Mouse (Mus musculus) kidney, adult 11 months (tissue): Measurements from ENCODE around the gene 1700012B07Rik.
A peak's percentile ranks its signal among the peaks of the same experiment; 100 is the strongest.

Experiments used
- DNase-seq: peaks from one replicate; pipeline ENCODE4 v3.0.0; 2022

Gene 1700012B07Rik

GRCm38 (mm10) chr11:109845601-109846000 is 17.8 kb upstream of the 1700012B07Rik start:
- DNase-seq = no peak

- DNase-seq = no peak
These were observed 16.6 kb upstream of the 1700012B07Rik start for GRCm38 (mm10) chr11:109844466-109844865.

- no peak for DNase-seq
These were observed 2.5 kb upstream of the 1700012B07Rik start for GRCm38 (mm10) chr11:109830368-109830767.

- no peak for DNase-seq
These were observed 5.6 kb downstream of the 1700012B07Rik start for GRCm38 (mm10) chr11:109822280-109822679.

- no peak for DNase-seq
These were observed 10.4 kb downstream of the 1700012B07Rik start for GRCm38 (mm10) chr11:109817405-109817804.

- no peak for DNase-seq
These were observed 10.9 kb downstream of the 1700012B07Rik start for GRCm38 (mm10) chr11:109816911-109817310.

GRCm38 (mm10) chr11:109811721-109812120 is 16.1 kb downstream of the 1700012B07Rik start:
- DNase-seq = no peak

GRCm38 (mm10) chr11:109809175-109809855 is 18.5 kb downstream of the 1700012B07Rik start:
- no peak for DNase-seq

- DNase-seq = no peak
These were observed 26.3 kb downstream of the 1700012B07Rik start for GRCm38 (mm10) chr11:109801515-109801914.

GRCm38 (mm10) chr11:109797531-109797930 is 30.3 kb downstream of the 1700012B07Rik start:
- no peak for DNase-seq

- DNase-seq = no peak
These were observed 32.3 kb downstream of the 1700012B07Rik start for GRCm38 (mm10) chr11:109795536-109795935.

GRCm38 (mm10) chr11:109793578-109793977 is 34.3 kb downstream of the 1700012B07Rik start:
- DNase-seq = no peak

- no peak for DNase-seq
These were observed 35.3 kb downstream of the 1700012B07Rik start for GRCm38 (mm10) chr11:109792401-109792997.

GRCm38 (mm10) chr11:109791965-109792364 is 35.9 kb downstream of the 1700012B07Rik start:
- DNase-seq = no peak

GRCm38 (mm10) chr11:109790221-109790620 is 37.6 kb downstream of the 1700012B07Rik start:
- DNase-seq = no peak

- DNase-seq = no peak
These were observed 42.5 kb downstream of the 1700012B07Rik start for GRCm38 (mm10) chr11:109785392-109785791.

GRCm38 (mm10) chr11:109771381-109771780 is 56.5 kb downstream of the 1700012B07Rik start:
- peak; percentile 65 for DNase-seq

GRCm38 (mm10) chr11:109770185-109770584 is 57.7 kb downstream of the 1700012B07Rik start:
- DNase-seq = no peak

- DNase-seq = peak; percentile 17
These were observed 58.8 kb downstream of the 1700012B07Rik start for GRCm38 (mm10) chr11:109769091-109769490.

- DNase-seq = no peak
These were observed 67.8 kb downstream of the 1700012B07Rik start for GRCm38 (mm10) chr11:109760063-109760462.

GRCm38 (mm10) chr11:109758616-109759215 is 69.1 kb downstream of the 1700012B07Rik start:
- peak; percentile 60 for DNase-seq

- no peak for DNase-seq
These were observed 73.7 kb downstream of the 1700012B07Rik start for GRCm38 (mm10) chr11:109754105-109754602.

GRCm38 (mm10) chr11:109751636-109752603 is 75.9 kb downstream of the 1700012B07Rik start:
- no peak for DNase-seq
